Mouse (Mus musculus) v-Abl transformed pro-B cells (cell line): Measurements from ENCODE around the gene Hyal2.

ENCODE experiments used
- in situ Hi-C, 2 experiments: fragments of 400-800 bp; cut with MboI; formaldehyde crosslinking; loops; one replicate each; pipeline ENCODE4 v1.15.1; 2025; ENCODE audit not compliant: unreplicated experiment in 2 of 2

The Hyal2 gene

DNA sequence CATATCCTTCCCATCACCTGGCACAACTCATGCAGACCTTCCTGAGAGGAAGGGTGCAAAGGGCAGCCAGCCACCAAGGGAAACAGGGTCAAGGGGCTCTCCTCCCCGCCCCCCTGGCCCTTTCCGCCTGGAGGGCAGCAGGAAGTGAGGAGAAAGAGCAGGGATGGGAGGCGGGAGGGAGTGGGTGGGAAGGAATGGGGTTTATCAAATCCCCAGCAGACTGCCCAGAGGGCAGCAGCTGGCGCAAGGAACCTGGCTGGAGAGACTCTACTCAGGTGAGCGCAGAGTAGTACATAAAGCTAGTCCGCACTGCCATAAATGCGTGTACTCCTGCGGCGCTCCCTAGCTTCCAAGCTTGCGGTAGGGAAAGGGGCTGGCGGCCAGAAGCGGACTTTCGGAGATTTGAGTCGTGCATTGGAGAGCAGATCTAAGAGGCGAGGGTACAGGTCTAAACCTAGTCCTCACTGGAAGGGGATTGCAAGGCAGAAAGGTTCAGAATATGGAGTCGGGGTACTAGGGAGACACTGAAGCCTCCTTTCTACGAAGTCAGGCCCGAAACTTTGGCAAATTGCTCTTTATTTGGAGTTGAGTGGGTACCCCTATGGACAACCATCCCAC lies at the start of gene Hyal2:
TSS of gene Hyal2 (plus strand) at position 244 of the 618 bp plus-strand sequence.
- in situ Hi-C loops: loop anchor here in 1 of 2 experiments (25.0 kb wide), 1 partner anchor 1381 kb away; the partner anchor contains the start of gene Ppm1m

GRCm38 (mm10) chr9:107520331-107520730 lies 47.4 kb upstream of the Hyal2 start:
- in situ Hi-C loops: loop anchor here (10.0 to 25.0 kb wide), 2 partner anchors 283 to 846 kb away; partner anchors contain the start of gene Dock3 (in 2 of the 2)

DNA sequence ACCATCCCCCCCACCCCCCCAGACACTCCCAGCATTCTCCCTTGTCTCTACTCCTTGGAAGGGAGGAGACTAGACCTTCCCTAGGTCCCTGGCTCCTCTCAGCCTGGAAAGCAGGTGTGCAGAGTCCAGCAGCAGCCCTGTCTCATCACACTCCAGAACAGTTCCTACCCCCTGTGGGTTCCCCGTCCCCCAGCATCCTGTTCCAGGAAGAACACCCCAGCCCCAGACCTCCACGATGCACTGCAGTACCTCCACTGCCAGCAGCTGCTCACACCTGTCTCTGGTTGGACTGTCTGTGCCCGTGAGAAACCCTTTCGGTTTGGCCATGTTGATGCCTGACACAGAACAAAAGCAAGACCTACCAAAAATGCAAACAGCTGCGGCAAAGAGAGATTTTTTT lies 46.6 kb upstream of the Hyal2 start:
- in situ Hi-C loops: loop anchor here (10.0 to 25.0 kb wide), 2 partner anchors 284 to 846 kb away; partner anchors contain the start of gene Dock3 (in 2 of the 2)

DNA sequence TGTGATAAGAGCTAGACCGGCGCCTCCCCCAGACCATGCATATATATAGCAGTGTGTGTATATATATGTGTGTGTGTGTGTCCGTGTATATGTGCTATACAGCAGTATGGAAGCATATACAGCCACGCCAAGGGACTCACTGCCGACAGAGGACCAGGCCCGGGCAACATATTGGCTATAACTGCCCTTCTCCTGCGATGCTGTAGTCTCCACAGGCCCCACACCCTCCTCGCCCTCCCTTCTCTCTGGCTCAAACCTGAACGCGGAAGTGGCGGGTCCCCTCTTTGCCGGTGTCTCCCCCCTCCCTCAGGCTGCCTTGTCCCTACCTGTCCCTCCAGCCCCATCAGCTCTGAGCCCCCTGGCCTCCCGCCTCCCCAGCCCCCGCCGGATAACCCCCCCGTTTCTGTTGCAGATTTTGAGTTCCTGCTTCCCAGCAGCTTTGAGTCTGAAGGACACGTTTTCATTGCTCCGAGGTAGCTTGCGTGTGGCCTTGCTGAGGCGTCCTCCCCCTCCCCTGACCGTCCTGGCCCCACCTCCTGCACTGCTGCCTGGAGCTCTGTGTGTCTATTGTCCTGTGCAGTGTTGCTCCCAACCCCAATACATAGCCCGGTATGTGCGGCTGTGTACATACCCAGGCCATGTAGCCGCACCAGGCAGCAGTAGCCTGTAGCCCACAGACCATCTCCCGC lies 45.9 kb upstream of the Hyal2 start:
- in situ Hi-C loops: loop anchor here (10.0 to 25.0 kb wide), 2 partner anchors 285 to 847 kb away; partner anchors contain the start of gene Dock3 (in 2 of the 2)

DNA sequence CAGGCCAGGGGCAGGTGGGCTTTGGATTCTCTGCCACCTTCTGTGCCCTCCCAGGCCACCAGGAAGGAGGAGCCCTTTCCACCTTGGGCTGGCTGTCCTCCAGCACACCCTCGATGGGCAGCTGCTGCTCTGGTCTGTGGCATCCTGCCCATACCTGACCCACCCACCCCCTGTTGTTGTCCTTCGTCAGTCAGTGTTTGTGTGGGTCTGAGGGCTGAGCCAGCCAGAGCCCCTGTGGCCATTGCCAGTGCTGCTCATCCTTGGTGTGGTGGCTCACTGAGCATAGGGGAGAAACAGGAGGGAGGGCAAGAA lies 45.4 kb upstream of the Hyal2 start:
- in situ Hi-C loops: loop anchor here (10.0 to 25.0 kb wide), 2 partner anchors 285 to 848 kb away; partner anchors contain the start of gene Dock3 (in 2 of the 2)

- in situ Hi-C loops: loop anchor here (10.0 to 25.0 kb wide), 3 partner anchors 852 to 1561 kb away; partner anchors contain the start of genes Ccdc51 (in 1 of the 2), Glyctk (in 1 of the 2), Plxnb1 (in 1 of the 2) and Tma7 (in 1 of the 2)
Measured at GRCm38 (mm10) chr9:107526198-107527026, 41.3 kb upstream of the Hyal2 start.

GRCm38 (mm10) chr9:107533791-107534407 lies 33.8 kb upstream of the Hyal2 start, which contains the start of gene Tmem115:
TSS of gene Tmem115 (plus strand) at chr9:107533945.
- in situ Hi-C loops: loop anchor here (10.0 to 25.0 kb wide), 4 partner anchors 239 to 1553 kb away; partner anchors contain the start of genes Ccdc51 (in 1 of the 2), Cish (in 1 of the 2), Glyctk (in 1 of the 2) and Manf (in 1 of the 2)

DNA sequence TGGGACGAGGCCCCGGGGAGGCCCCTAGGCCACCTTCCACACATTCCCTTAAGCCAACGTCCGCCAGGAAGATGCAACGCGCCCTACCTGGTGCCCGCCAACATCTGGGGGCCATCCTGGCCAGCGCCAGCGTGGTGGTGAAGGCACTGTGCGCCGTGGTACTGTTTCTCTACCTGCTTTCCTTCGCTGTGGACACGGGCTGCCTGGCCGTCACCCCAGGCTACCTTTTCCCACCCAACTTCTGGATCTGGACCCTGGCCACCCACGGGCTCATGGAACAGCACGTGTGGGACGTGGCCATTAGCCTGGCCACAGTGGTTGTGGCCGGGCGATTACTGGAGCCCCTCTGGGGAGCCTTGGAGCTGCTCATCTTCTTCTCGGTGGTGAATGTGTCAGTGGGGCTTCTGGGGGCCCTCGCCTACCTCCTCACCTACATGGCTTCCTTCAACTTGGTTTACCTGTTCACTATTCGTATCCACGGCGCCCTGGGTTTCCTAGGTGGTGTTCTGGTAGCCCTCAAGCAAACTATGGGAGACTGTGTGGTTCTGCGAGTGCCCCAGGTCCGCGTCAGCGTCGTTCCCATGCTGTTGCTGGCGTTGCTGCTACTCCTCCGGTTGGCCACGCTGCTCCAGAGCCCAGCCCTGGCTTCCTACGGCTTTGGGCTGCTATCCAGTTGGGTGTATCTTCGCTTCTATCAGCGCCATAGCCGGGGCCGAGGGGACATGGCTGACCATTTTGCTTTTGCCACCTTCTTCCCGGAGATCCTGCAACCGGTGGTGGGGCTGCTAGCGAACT lies 33.1 kb upstream of the Hyal2 start:
- in situ Hi-C loops: loop anchor here (10.0 to 25.0 kb wide), 4 partner anchors 240 to 1553 kb away; partner anchors contain the start of genes Ccdc51 (in 1 of the 2), Cish (in 1 of the 2), Glyctk (in 1 of the 2) and Manf (in 1 of the 2)

- in situ Hi-C loops: loop anchor here (10.0 to 25.0 kb wide), 4 partner anchors 243 to 1549 kb away; partner anchors contain the start of genes Ccdc51 (in 1 of the 2), Cish (in 1 of the 2), Glyctk (in 1 of the 2) and Manf (in 1 of the 2)
Measured at GRCm38 (mm10) chr9:107538231-107538630, 29.5 kb upstream of the Hyal2 start.

- in situ Hi-C loops: loop anchor here (10.0 to 25.0 kb wide), 4 partner anchors 244 to 1549 kb away; partner anchors contain the start of genes Ccdc51 (in 1 of the 2), Cish (in 1 of the 2), Glyctk (in 1 of the 2) and Manf (in 1 of the 2)
Measured at GRCm38 (mm10) chr9:107538711-107539110, 29.0 kb upstream of the Hyal2 start.

- in situ Hi-C loops: loop anchor here (10.0 to 25.0 kb wide), 4 partner anchors 245 to 1547 kb away; partner anchors contain the start of genes Ccdc51 (in 1 of the 2), Cish (in 1 of the 2), Glyctk (in 1 of the 2) and Manf (in 1 of the 2)
Measured at GRCm38 (mm10) chr9:107539940-107540339, 27.8 kb upstream of the Hyal2 start.

DNA sequence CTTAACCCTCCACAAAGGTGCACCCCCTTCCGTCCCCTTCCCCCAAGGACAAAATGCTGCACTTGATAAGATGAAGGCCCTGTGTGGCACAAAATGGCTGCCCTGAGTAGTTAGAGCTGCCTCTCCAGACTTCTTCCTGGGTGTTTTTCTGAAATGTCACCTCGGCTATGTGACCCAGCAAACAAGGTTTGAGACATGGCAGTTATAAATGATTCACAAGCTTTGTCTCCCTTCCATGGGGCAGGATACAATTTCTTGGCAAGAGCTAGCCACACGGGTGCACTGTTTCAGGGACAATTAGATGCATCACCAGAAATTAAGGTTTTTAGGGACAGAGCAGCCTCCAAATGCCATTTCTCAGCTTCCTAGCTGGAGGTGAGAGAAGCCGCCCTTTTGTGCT lies 27.3 kb upstream of the Hyal2 start:
- in situ Hi-C loops: loop anchor here (25.0 kb wide), 2 partner anchors 1378 to 1547 kb away; partner anchors contain the start of genes Ccdc51 (in 1 of the 2), Glyctk (in 1 of the 2), Plxnb1 (in 1 of the 2) and Tma7 (in 1 of the 2)

DNA sequence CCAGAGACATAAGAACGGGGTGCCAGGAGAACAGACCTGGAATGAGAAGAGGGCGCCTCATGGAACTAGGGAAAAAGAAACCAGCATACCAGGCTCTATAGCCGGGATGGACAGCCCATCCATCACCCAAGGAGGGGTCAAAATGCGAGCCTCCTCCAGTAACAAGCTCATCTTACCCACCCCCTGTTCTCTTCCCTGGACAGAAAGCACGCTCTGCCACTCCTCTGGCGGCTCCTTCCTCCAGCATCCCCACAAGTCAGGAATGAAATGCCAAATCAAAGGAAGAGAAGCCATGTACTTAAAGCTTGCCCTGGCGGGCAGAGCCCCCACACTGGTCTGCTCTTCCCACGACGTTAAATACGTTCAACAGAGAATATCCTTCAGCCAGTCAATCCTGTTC lies 26.7 kb upstream of the Hyal2 start:
- in situ Hi-C loops: loop anchor here (25.0 kb wide), 2 partner anchors 1379 to 1546 kb away; partner anchors contain the start of genes Ccdc51 (in 1 of the 2), Glyctk (in 1 of the 2), Plxnb1 (in 1 of the 2) and Tma7 (in 1 of the 2)

- in situ Hi-C loops: loop anchor here (25.0 kb wide), 2 partner anchors 1379 to 1546 kb away; partner anchors contain the start of genes Ccdc51 (in 1 of the 2), Glyctk (in 1 of the 2), Plxnb1 (in 1 of the 2) and Tma7 (in 1 of the 2)
Measured at GRCm38 (mm10) chr9:107541474-107542351, 26.0 kb upstream of the Hyal2 start, which contains the start of the genes Cyb561d2 and Nprl2. TSS of gene Cyb561d2 (minus strand) at chr9:107542193. TSS of gene Nprl2 (plus strand) at chr9:107542226.

DNA sequence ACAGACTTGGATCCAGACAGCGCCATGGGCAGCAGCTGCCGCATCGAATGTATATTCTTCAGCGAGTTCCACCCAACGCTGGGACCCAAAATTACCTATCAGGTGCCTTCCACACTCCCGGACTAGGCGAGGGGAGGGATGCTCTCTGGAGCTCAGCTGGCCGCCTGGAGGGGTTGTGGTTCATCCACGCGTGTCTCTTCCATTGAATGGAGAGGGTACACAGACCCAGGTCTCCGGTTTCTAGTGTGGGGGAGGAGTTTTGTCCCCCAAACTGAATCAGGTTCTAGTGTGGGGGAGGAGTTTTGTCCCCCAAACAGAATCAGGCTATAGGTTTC lies 25.4 kb upstream of the Hyal2 start:
- in situ Hi-C loops: loop anchor here (25.0 kb wide), 2 partner anchors 1380 to 1545 kb away; partner anchors contain the start of genes Ccdc51 (in 1 of the 2), Glyctk (in 1 of the 2), Plxnb1 (in 1 of the 2) and Tma7 (in 1 of the 2)

DNA sequence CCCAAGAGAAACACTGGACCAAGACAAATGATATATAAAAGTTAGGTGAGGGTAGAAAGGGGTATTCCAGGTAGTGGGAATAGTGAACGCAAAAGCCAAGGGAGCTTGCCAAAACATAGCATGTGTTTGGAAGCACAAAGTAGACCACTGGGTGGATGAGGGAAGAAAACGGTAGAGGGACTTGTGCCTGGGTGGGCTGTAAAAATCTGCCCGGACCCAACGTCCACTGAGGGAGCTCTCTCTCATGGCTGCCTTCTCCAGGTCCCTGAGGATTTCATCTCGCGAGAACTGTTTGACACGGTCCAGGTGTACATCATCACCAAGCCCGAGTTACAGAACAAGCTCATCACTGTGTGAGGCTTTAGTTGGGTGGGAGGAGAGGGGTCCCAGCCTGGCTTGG lies 25.0 kb upstream of the Hyal2 start:
- in situ Hi-C loops: loop anchor here (25.0 kb wide), 2 partner anchors 1380 to 1545 kb away; partner anchors contain the start of genes Ccdc51 (in 1 of the 2), Glyctk (in 1 of the 2), Plxnb1 (in 1 of the 2) and Tma7 (in 1 of the 2)
